Mouse (Mus musculus) monocyte, adult 5-6 weeks (primary cell): ENCODE data around the gene Ogg1. TPM values are rescaled to one million over a fixed set of nuclear protein-coding genes. Genes with fewer than 3 reads are reported as not detected.

Source experiments
- ATAC-seq: fragments of 153-309, 156-312 bp; replicated peaks from 2 replicates; pipeline ENCODE4 v1.8.0; 2017; ENCODE audit warnings: mild to moderate bottlenecking; ENCODE audit not compliant: low TSS enrichment, insufficient number of reproducible peaks, severe bottlenecking, poor library complexity, low FRiP score
- total RNA-seq: library from RNA; stranded (forward); fragments of 200-1000, 200-491, 200-594 nt; gene quantifications from 3 replicates; pipeline ENCODE4 v1.2.3, GENCODE M21; 2017

Ogg1 gene
- total RNA-seq, 1 experiment from 2014 or later = 9.2 TPM

GRCm38 (mm10) chr6:113362241-113362640 lies 35.5 kb downstream of the Ogg1 start:
- no peak for ATAC-seq

GRCm38 (mm10) chr6:113364518-113365135 lies 37.9 kb downstream of the Ogg1 start:
- ATAC-seq = no peak

GRCm38 (mm10) chr6:113366639-113367038 lies 39.9 kb downstream of the Ogg1 start:
- ATAC-seq = no peak

GRCm38 (mm10) chr6:113367574-113367973 lies 40.8 kb downstream of the Ogg1 start:
- ATAC-seq = no peak

- no peak for ATAC-seq
These were observed 41.4 kb downstream of the Ogg1 start for GRCm38 (mm10) chr6:113368124-113368523.

- ATAC-seq = no peak
These were observed 41.8 kb downstream of the Ogg1 start for GRCm38 (mm10) chr6:113368577-113368976.

- no peak for ATAC-seq
These were observed 43.6 kb downstream of the Ogg1 start for GRCm38 (mm10) chr6:113370194-113370929.

- ATAC-seq = no peak
These were observed 46.7 kb downstream of the Ogg1 start for GRCm38 (mm10) chr6:113373491-113373890.

GRCm38 (mm10) chr6:113377172-113377495 lies 50.4 kb downstream of the Ogg1 start:
- ATAC-seq = no peak; the same call in 1 of the 2 replicates

GRCm38 (mm10) chr6:113377496-113378385 lies 51.0 kb downstream of the Ogg1 start, which contains the start of the genes Tada3 and Arpc4:
TSS of gene Tada3 (minus strand) at chr6:113377883.
TSS of gene Arpc4 (plus strand) at chr6:113378115.
- peak; percentile 86 for ATAC-seq

- 0 out of 2 replicates have a peak, but pooled peaks have one; percentile 21 for ATAC-seq
These were observed 52.5 kb downstream of the Ogg1 start for GRCm38 (mm10) chr6:113379246-113379645.

GRCm38 (mm10) chr6:113380480-113380879 lies 53.7 kb downstream of the Ogg1 start:
- ATAC-seq = no peak

GRCm38 (mm10) chr6:113384351-113384927 lies 57.7 kb downstream of the Ogg1 start:
- no peak for ATAC-seq

Other genes starting within 250 kb of the Ogg1 start
- gene Setd5, start 249.6 kb upstream of the Ogg1 start, total RNA-seq = 50.2 to 111 TPM (median 50.6 TPM) in 3 replicates
- gene Lhfpl4, start 131.6 kb upstream of the Ogg1 start, total RNA-seq = not detected in 3 replicates
- 40.8 to 50.3 TPM (median 42.0 TPM) in 3 replicates for gene Mtmr14, start 89.1 kb upstream of the Ogg1 start, total RNA-seq
- gene Cpne9, start 44.7 kb upstream of the Ogg1 start, total RNA-seq = 0.19 to 0.75 TPM in 2 of 3 replicates, not detected in the other
- 77.8 to 91.4 TPM (median 83.9 TPM) in 3 replicates for gene Brpf1, start 19.8 kb upstream of the Ogg1 start, total RNA-seq
- gene Camk1, start 17.0 kb downstream of the Ogg1 start, total RNA-seq = 27.9 to 116 TPM (median 103 TPM) in 3 replicates
- gene Tada3, start 50.9 kb downstream of the Ogg1 start, total RNA-seq = 7.9 to 22.4 TPM (median 9.8 TPM) in 3 replicates
- 296 to 345 TPM (median 318 TPM) in 3 replicates for gene Arpc4, start 51.1 kb downstream of the Ogg1 start, total RNA-seq
- gene Ttll3, start 62.3 kb downstream of the Ogg1 start, total RNA-seq = 12.9 to 26.5 TPM (median 15.3 TPM) in 3 replicates
- gene Rpusd3, start 92.4 kb downstream of the Ogg1 start, total RNA-seq = 0.96 to 6.9 TPM (median 4.4 TPM) in 3 replicates
- gene Cidec, start 108.8 kb downstream of the Ogg1 start, total RNA-seq = not detected in 3 replicates
- 6.8 to 22.3 TPM (median 21.0 TPM) in 3 replicates for gene Jagn1, start 115.6 kb downstream of the Ogg1 start, total RNA-seq
- gene Il17re, start 131.5 kb downstream of the Ogg1 start, total RNA-seq = not detected in 3 replicates
- gene Il17rc, start 144.5 kb downstream of the Ogg1 start, total RNA-seq = not detected in 3 replicates
- gene Creld1, start 156.3 kb downstream of the Ogg1 start, total RNA-seq = 0.85 to 6.1 TPM (median 3.4 TPM) in 3 replicates
- not detected in 3 replicates for gene Prrt3, start 175.0 kb downstream of the Ogg1 start, total RNA-seq
- 37.2 to 57.0 TPM (median 50.1 TPM) in 3 replicates for gene Emc3, start 204.7 kb downstream of the Ogg1 start, total RNA-seq
- gene Fancd2, start 204.7 kb downstream of the Ogg1 start, total RNA-seq = 0.29 to 1.8 TPM (median 1.7 TPM) in 3 replicates